Mouse (Mus musculus) small intestine, adult 2 months (tissue): ENCODE measurements around the gene Smim6.

ENCODE experiments used
- CTCF ChIP-seq: fragments of 200-500 bp; IDR thresholded peaks from 2 replicates; pipeline ENCODE4 v1.5.1; 2012; ENCODE audit warnings: low read depth, mild to moderate bottlenecking, control low read depth, inconsistent platforms, low read length, moderate library complexity, mixed read lengths; ENCODE audit not compliant: insufficient replicate concordance, insufficient read length; ENCODE audit errors: extremely low read depth
- POLR2A ChIP-seq: fragments of 200-500 bp; IDR thresholded peaks from 2 replicates; pipeline ENCODE4 v1.6.1; 2012; ENCODE audit warnings: low read depth, mild to moderate bottlenecking, control low read depth, inconsistent platforms, low read length, moderate library complexity

DNA sequence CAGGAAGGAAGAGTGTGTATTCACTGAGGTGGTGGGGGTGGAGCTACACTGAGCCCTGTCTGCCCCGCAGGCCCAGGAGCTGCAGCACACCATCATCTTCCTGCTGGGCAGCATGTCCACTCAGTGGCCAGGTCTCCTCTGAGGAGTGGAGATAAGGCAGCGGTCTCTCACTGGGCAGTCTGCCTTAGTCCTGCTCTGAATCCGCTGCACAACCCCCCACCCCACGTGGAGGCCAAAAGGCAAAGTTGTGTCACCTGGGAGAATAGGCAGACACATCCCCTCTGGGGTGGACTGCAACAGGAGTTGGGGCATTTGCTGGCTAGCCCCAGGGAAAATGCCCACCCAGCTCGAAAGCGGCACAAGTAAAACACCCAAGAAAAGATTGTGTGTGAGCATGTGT is 19.6 kb upstream of the Smim6 start:
- no peak for TF ChIP-seq CTCF
- no peak for TF ChIP-seq POLR2A
